Mouse (Mus musculus): ENCODE measurements at regions not wholly inside any gene's neighbourhood (a gene's known extent, or its start where the extent isn't known, plus 50 kb on each side); places are given as distances from the start of the nearest gene placed in this dataset.

DNA sequence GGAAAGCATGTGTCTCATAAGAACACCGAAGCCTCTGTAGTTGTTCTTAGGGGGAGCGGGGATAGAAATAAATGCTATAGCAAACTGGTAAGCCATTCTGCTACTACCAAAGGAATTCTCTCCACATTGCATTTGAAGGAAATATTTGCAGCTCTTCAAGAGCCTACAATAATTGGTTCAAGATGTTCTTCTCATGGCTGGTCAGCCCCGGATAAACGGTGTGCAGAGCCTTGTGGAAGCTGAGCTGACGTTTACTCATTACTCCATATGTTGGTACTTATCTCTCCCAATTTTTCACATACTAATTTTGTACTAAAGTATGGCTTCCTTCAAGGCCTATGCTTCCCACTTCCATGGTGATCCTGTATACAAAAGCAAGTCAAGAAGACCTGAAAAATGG is 317.0 kb downstream of the Tex13c3 start:
- no peak overlapping the region for H3K4me2 ChIP-seq (ENCODE audit: insufficient read depth, low read depth, poor library complexity, severe bottlenecking)
- H3K27me3 ChIP-seq (replicated peaks) = no peaks in the 10 kb centered on the region
- no peak overlapping the region for H3K27ac ChIP-seq (ENCODE audit: insufficient read depth, low read depth)
- H3K79me2 ChIP-seq (replicated peaks; ENCODE audit: control insufficient read depth, extremely low read depth, insufficient read depth, poor library complexity, severe bottlenecking) = no peaks in the 10 kb centered on the region
- H3K9ac ChIP-seq (ENCODE audit: insufficient read depth, low read depth) = no peak overlapping the region
- H3K9me3 ChIP-seq (replicated peaks; ENCODE audit: low read length) = no peaks in the 10 kb centered on the region
- TF ChIP-seq CTCF (conservative IDR thresholded peaks at IDR 0.05 in 1 of 2, IDR thresholded peaks at IDR 0.05 in 1 of 2; ENCODE audit: low read depth in 2 of 2, low read length in 2 of 2) = no peak
- no peak for TF ChIP-seq JUND (conservative IDR thresholded peaks at IDR 0.05; ENCODE audit: low read depth, low read length)
- no peaks in the 10 kb centered on the region for H3K36me3 ChIP-seq (replicated peaks in 1 of 2; ENCODE audit: control insufficient read depth in 1 of 2, insufficient read depth in 1 of 2, low read length in 1 of 2)
- dilution Hi-C loops (cut with MboI; ENCODE audit: extremely low pct_ligation_motif_present, extremely low pct_unique_long_range_greater_than_20kb, low sequenced_read_pairs) = no loop called here
- H3K4me3 ChIP-seq (replicated peaks in 1 of 3; ENCODE audit: low read depth in 2 of 3, low read length in 2 of 3, poor library complexity in 1 of 3) = no peak overlapping the region
- DNase-seq (ENCODE audit: extremely low read depth) = no peak
- in situ Hi-C loops (cut with MboI; ENCODE audit: low pct_ligation_motif_present, low pct_unique_long_range_greater_than_20kb, low sequenced_read_pairs) = no loop called here
- H3K4me1 ChIP-seq (ENCODE audit: control insufficient read depth in 1 of 2, insufficient read depth in 2 of 2) = peaks cover 0 to 14% of the 10 kb centered on the region in 2 experiments; a peak in 2 of 4 replicates

GRCm38 (mm10) chrX:19162958-19163357 is 318.2 kb downstream of the Tex13c3 start:
- no peaks in the 10 kb centered on the region for H3K27me3 ChIP-seq (replicated peaks)
- no peak overlapping the region for H3K4me3 ChIP-seq (replicated peaks in 1 of 3; ENCODE audit: low read depth in 2 of 3, low read length in 2 of 3, poor library complexity in 1 of 3)
- TF ChIP-seq POLR2A (IDR thresholded peaks at IDR 0.05; ENCODE audit: low read depth, low read length) (no peak), NELFE (IDR thresholded peaks at IDR 0.05; ENCODE audit: low read depth, low read length) (no peak), IRF4 (IDR thresholded peaks at IDR 0.05; ENCODE audit: low read depth, low read length) (no peak), ZC3H11A (IDR thresholded peaks at IDR 0.05; ENCODE audit: low read depth, low read length) (no peak), TBP (conservative IDR thresholded peaks at IDR 0.05; ENCODE audit: low read depth, low read length) (no peak), RCOR1 (conservative IDR thresholded peaks at IDR 0.05; ENCODE audit: low read depth, low read length) (no peak), TCF12 (IDR thresholded peaks at IDR 0.05; ENCODE audit: low read depth, low read length) (no peak), ETS1 (conservative IDR thresholded peaks at IDR 0.05; ENCODE audit: low read depth, low read length) (no peak), MYC (IDR thresholded peaks at IDR 0.05; ENCODE audit: low read depth, low read length) (no peak), ELF1 (IDR thresholded peaks at IDR 0.05; ENCODE audit: low read depth, low read length) (no peak), HCFC1 (IDR thresholded peaks at IDR 0.05; ENCODE audit: low read depth, low read length) (no peak), GABPA (IDR thresholded peaks at IDR 0.05; ENCODE audit: insufficient replicate concordance, low read depth, low read length) (no peak), CTCF (conservative IDR thresholded peaks at IDR 0.05 in 1 of 2, IDR thresholded peaks at IDR 0.05 in 1 of 2; ENCODE audit: low read depth in 2 of 2, low read length in 2 of 2) (no peak), JUN (IDR thresholded peaks at IDR 0.05; ENCODE audit: insufficient read depth, low read depth, low read length) (no peak), ZNF384 (IDR thresholded peaks at IDR 0.05; ENCODE audit: low read depth, low read length) (no peak), JUND (conservative IDR thresholded peaks at IDR 0.05; ENCODE audit: low read depth, low read length) (no peak)
- no peak overlapping the region for H3K9ac ChIP-seq (ENCODE audit: insufficient read depth, low read depth)
- in situ Hi-C loops (cut with MboI; ENCODE audit: low pct_ligation_motif_present, low pct_unique_long_range_greater_than_20kb, low sequenced_read_pairs) (no loop called here), dilution Hi-C loops (cut with MboI; ENCODE audit: extremely low pct_ligation_motif_present, extremely low pct_unique_long_range_greater_than_20kb, low sequenced_read_pairs) (no loop called here)
- no peaks in the 10 kb centered on the region for H3K9me3 ChIP-seq (replicated peaks; ENCODE audit: low read length)
- peaks cover 2 to 18% of the 10 kb centered on the region in 2 experiments; a peak in 2 of 4 replicates for H3K4me1 ChIP-seq (ENCODE audit: control insufficient read depth in 1 of 2, insufficient read depth in 2 of 2)
- H3K36me3 ChIP-seq (replicated peaks in 1 of 2; ENCODE audit: control insufficient read depth in 1 of 2, insufficient read depth in 1 of 2, low read length in 1 of 2) = no peaks in the 10 kb centered on the region
- DNase-seq (ENCODE audit: extremely low read depth) = no peak
- H3K27ac ChIP-seq (ENCODE audit: insufficient read depth, low read depth) = no peak overlapping the region
- H3K79me2 ChIP-seq (replicated peaks; ENCODE audit: control insufficient read depth, extremely low read depth, insufficient read depth, poor library complexity, severe bottlenecking) = no peaks in the 10 kb centered on the region
- H3K4me2 ChIP-seq (ENCODE audit: insufficient read depth, low read depth, poor library complexity, severe bottlenecking) = no peak overlapping the region
